Mouse (Mus musculus): ENCODE data around the gene Gdf7. TPM values are rescaled to one million over a fixed set of nuclear protein-coding genes. Genes with fewer than 3 reads are reported as not detected.

Gene Gdf7
- polyA plus RNA-seq, 1 experiment from 2014 or later: 0.59 TPM

- 93% methylated on average over 2 of the region's 2 CpGs for WGBS
- no peaks in the 10 kb centered on the region for H3K9me3 ChIP-seq (ENCODE audit: control insufficient read depth, low read length)
- H3K4me2 ChIP-seq (replicated peaks; ENCODE audit: low read depth, low read length): no peak overlapping the region
- no peak overlapping the region for H3K4me3 ChIP-seq (ENCODE audit: low read depth, low read length)
- no peaks in the 10 kb centered on the region for H3K36me3 ChIP-seq (ENCODE audit: control insufficient read depth, insufficient read depth, low read length)
- no peak for DNase-seq (ENCODE audit: low spot score)
- no peak for ATAC-seq (ENCODE audit: low FRiP score)
- H3K27me3 ChIP-seq (ENCODE audit: control insufficient read depth, insufficient read depth, low read length): no peaks in the 10 kb centered on the region
- H3K4me1 ChIP-seq (replicated peaks; ENCODE audit: control insufficient read depth, insufficient read depth, low read length): no peaks in the 10 kb centered on the region
- no peak overlapping the region for H3K27ac ChIP-seq (ENCODE audit: low read depth, low read length)
- no peak overlapping the region for H3K9ac ChIP-seq (ENCODE audit: low read depth, low read length)
These were observed 30.3 kb downstream of the Gdf7 start for GRCm38 (mm10) chr12:8271405-8271804.

DNA sequence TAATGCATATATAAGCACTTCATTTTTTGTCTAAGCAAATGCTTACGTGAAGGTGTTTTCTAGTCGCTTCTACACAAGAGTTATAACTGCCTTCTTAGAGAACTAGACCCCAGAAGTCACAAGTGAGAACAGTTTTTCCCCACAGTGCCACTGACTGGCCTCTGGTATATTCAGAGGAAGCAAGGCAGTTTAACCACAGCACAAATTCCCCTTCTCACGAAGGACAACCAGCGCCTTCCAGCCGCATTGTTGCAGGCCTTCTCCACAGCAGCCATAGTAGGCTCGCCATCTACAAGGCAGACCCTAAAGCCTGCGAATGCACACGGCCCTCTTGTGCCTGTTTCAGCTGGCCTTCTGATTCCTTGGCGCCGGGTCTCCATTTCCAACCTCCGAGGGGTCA lies 32.1 kb downstream of the Gdf7 start:
- H3K9me3 ChIP-seq (ENCODE audit: control insufficient read depth, low read length): no peaks in the 10 kb centered on the region
- no peak overlapping the region for H3K27ac ChIP-seq (ENCODE audit: low read depth, low read length)
- no peak overlapping the region for H3K4me2 ChIP-seq (replicated peaks; ENCODE audit: low read depth, low read length)
- WGBS: 92% methylated on average over 11 of the region's 11 CpGs
- ATAC-seq (ENCODE audit: low FRiP score) (no peak), DNase-seq (ENCODE audit: low spot score) (no peak)
- H3K9ac ChIP-seq (ENCODE audit: low read depth, low read length): no peak overlapping the region
- H3K27me3 ChIP-seq (ENCODE audit: control insufficient read depth, insufficient read depth, low read length): no peaks in the 10 kb centered on the region
- H3K4me1 ChIP-seq (replicated peaks; ENCODE audit: control insufficient read depth, insufficient read depth, low read length): no peaks in the 10 kb centered on the region
- H3K4me3 ChIP-seq (ENCODE audit: low read depth, low read length): no peak overlapping the region
- H3K36me3 ChIP-seq (ENCODE audit: control insufficient read depth, insufficient read depth, low read length): no peaks in the 10 kb centered on the region

- Histone ChIP-seq H3K4me1 (replicated peaks; ENCODE audit: control insufficient read depth, insufficient read depth, low read length) (no peaks in the 10 kb centered on the region), H3K27ac (ENCODE audit: low read depth, low read length) (no peak overlapping the region), H3K9me3 (ENCODE audit: control insufficient read depth, low read length) (no peaks in the 10 kb centered on the region), H3K4me2 (replicated peaks; ENCODE audit: low read depth, low read length) (no peak overlapping the region), H3K9ac (ENCODE audit: low read depth, low read length) (no peak overlapping the region), H3K4me3 (ENCODE audit: low read depth, low read length) (no peak overlapping the region), H3K36me3 (ENCODE audit: control insufficient read depth, insufficient read depth, low read length) (no peaks in the 10 kb centered on the region), H3K27me3 (ENCODE audit: control insufficient read depth, insufficient read depth, low read length) (no peaks in the 10 kb centered on the region)
- ATAC-seq (ENCODE audit: low FRiP score) (no peak), DNase-seq (ENCODE audit: low spot score) (no peak)
- WGBS: 96% methylated on average over 7 of the region's 7 CpGs
These were observed 35.4 kb downstream of the Gdf7 start for GRCm38 (mm10) chr12:8266311-8266710.

GRCm38 (mm10) chr12:8260297-8260696 lies 41.5 kb downstream of the Gdf7 start:
- H3K27me3 ChIP-seq (ENCODE audit: control insufficient read depth, insufficient read depth, low read length): no peaks in the 10 kb centered on the region
- no peak overlapping the region for H3K27ac ChIP-seq (ENCODE audit: low read depth, low read length)
- DNase-seq (ENCODE audit: low spot score): no peak
- no peaks in the 10 kb centered on the region for H3K4me1 ChIP-seq (replicated peaks; ENCODE audit: control insufficient read depth, insufficient read depth, low read length)
- H3K9ac ChIP-seq (ENCODE audit: low read depth, low read length): no peak overlapping the region
- no peak overlapping the region for H3K4me3 ChIP-seq (ENCODE audit: low read depth, low read length)
- ATAC-seq (ENCODE audit: low FRiP score): no peak
- no peak overlapping the region for H3K4me2 ChIP-seq (replicated peaks; ENCODE audit: low read depth, low read length)
- no peaks in the 10 kb centered on the region for H3K9me3 ChIP-seq (ENCODE audit: control insufficient read depth, low read length)
- 88% methylated on average over 2 of the region's 2 CpGs for WGBS
- H3K36me3 ChIP-seq (ENCODE audit: control insufficient read depth, insufficient read depth, low read length): no peaks in the 10 kb centered on the region

Other genes with a start within 250 kb of the Gdf7 start
- 69.0 and 82.3 TPM in 2 replicates for gene Ldah, start 93.8 kb downstream of the Gdf7 start, polyA plus RNA-seq (2014; fragmentation: Nextera tagmentation; extraction: Ambion mirVana)
- 6.9 TPM in 2 replicates for gene Hs1bp3, start 11.5 kb upstream of the Gdf7 start, polyA plus RNA-seq (2014; fragmentation: Nextera tagmentation; extraction: Ambion mirVana)
- gene Rhob, start 198.1 kb upstream of the Gdf7 start, polyA plus RNA-seq (2014; fragmentation: Nextera tagmentation; extraction: Ambion mirVana): 64.4 and 65.9 TPM in 2 replicates

Measured in hindbrain, embryonic 11.5 days (tissue).